Mouse (Mus musculus) cerebral cortex, adult 2 months (tissue): Measurements from ENCODE around the gene Ndufc2.

Source experiments
- WGBS: fragments of 180-500 bp; shearing (Covaris S2); methylation state at CpG from one replicate; pipeline ENCODE4 v1.1.7; 2018; 5-methylcytosine and 5-hydroxymethylcytosine counted together

Ndufc2 gene

GRCm38 (mm10) chr7:97427296-97427695, 27.5 kb downstream of the Ndufc2 start:
- WGBS, result 73% methylated on average over 6 of the region's 6 CpGs

GRCm38 (mm10) chr7:97427778-97428420, 28.1 kb downstream of the Ndufc2 start:
- 63% methylated on average over 5 of the region's 5 CpGs for WGBS

DNA sequence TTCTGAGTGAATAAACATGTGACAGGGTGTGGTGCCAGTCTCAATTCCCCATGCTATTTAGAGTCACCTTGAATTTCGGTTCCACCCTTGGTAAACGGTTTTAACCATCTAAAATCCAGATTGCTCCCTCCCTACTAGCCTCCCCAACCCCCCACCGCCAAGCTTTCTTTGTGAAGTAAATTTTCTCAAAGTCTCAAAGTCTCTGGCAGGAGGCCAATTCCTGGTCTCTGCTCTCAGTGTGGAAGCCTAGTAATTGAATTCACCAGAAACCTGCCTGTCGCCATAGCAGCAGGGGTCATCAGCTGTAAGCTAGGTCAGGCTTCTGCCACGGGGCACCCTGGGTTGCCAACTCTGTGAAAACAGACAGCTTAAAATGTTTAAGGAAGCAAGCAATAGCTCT, 29.9 kb downstream of the Ndufc2 start:
- WGBS, result 17% methylated on average over 5 of the region's 5 CpGs

DNA sequence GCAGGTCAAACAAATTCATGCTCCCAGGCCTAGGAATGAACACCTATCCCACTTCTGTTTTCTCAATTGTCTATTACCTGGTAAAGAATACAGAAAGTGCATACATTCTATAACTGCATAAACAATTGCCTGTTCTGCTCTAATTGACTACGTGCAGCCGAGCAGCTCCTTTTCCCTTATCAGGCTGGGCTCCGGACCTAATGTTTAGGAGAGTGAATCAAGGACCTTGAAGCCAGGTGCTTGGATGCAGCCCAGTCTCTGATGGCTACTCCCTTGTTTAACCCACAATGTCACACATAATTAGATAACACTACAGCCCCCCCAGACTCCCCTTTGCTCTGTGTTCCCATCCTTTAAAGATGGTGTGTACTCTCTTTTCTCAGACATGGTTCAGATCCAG, 33.7 kb downstream of the Ndufc2 start:
- 82% methylated on average over 3 of the region's 3 CpGs for WGBS

DNA sequence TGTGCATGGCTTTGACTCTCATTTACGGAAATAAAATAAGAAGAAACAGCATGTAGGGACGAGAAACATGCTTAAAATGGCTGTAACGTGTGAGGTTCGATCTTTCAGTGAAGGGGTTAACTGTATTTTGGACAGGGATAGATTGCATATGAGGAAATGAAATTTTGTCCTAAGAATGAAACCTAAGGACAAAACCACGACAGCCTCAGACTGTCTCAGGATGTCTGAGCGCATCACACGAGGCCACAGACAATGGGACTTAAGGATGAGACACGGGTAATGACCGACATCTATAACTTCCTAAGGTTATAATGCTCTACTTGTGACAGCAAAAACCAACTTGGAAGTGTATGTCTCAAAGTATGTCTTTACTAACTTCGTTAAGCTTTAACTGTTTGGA, 34.7 kb downstream of the Ndufc2 start:
- 81% methylated on average over 10 of the region's 10 CpGs for WGBS

DNA sequence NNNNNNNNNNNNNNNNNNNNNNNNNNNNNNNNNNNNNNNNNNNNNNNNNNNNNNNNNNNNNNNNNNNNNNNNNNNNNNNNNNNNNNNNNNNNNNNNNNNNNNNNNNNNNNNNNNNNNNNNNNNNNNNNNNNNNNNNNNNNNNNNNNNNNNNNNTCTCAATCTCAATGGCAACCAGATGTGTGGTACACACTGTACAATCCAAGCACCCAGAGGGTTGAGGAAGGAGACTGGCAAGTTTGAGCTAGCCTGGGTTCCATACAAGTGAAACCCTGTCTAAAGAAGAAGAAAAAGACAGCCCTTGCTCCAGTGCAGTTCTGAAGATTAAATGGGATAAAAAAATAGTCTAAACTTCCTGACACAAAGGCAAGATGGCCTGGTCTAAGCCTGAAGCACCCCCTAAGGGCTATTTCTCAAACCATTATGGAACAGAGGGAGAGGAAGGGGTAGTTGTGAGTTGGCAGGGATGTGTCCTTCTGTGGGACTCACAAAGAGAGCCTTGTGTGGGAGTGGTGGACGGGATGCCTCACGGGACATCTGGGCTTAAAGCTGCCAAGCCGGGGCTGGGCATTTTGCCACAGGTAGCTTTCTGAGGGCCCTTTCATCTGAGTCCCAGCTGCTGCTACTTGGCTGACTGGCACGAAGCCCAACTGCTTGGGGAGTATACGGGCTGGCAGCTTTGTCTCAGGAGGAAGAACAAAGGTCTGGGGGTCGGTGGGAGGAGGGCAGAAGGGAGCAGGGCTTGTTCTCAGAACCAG, 46.5 kb downstream of the Ndufc2 start:
- WGBS, result 9% methylated on average over 6 of the region's 6 CpGs

- 36% methylated on average over 6 of the region's 6 CpGs for WGBS
Measured at GRCm38 (mm10) chr7:97447050-97447531, 47.3 kb downstream of the Ndufc2 start.

- WGBS, result 90% methylated on average over 2 of the region's 2 CpGs
Measured at GRCm38 (mm10) chr7:97451023-97451422, 51.2 kb downstream of the Ndufc2 start, which contains the start of gene Kctd14. Gene Kctd14, plus strand, starts transcription at chr7:97451323.

- WGBS, result 93% methylated on average over 6 of the region's 6 CpGs
Measured at GRCm38 (mm10) chr7:97452196-97452595, 52.4 kb downstream of the Ndufc2 start.

GRCm38 (mm10) chr7:97453141-97453921, 53.5 kb downstream of the Ndufc2 start:
- 10% methylated on average over 27 of the region's 27 CpGs for WGBS

DNA sequence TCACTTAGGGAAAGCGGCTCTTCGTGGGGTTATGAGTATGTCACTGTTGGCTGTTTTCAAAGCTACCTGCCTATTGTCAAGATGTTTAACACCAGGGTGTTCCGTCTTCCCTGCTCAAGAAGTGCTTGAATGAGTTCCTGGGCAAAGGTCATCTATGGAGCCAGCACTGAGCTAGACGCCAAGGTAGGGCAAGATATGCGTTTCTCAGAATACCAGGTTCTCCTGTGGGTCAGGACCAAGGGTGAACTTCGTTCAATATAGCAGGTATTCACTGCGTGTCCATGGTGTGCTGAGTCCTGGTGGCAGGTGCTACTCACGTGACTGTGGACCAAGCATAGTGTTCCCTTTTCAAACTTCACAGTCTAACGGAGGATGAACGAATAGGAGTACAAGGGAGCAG, 55.0 kb downstream of the Ndufc2 start:
- 96% methylated on average over 10 of the region's 10 CpGs for WGBS

DNA sequence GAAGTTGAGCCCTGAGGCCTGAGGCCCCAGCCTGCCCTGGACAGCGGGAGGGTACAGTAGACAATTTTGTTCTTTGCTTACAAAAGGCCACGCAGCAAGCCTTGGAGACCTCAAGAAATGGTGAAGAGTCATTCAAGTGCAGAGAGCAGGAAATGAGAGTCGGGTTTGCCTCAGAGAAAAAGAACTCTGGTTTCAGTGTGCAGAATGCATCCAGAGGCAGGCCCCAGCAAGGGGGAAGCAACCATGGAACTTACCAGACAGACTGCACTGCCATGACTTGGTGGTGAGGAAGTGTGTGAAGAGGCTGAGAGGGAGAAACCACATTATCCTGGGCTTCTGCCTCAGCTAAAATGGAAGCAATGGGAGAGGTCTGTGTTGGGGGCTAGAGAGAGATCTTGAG, 55.8 kb downstream of the Ndufc2 start:
- 86% methylated on average over 3 of the region's 3 CpGs for WGBS
